Mouse (Mus musculus): Measurements from ENCODE around the gene Atp8a1. TPM values are rescaled to one million over a fixed set of nuclear protein-coding genes. Genes with fewer than 3 reads are reported as not detected.

Atp8a1 gene
- total RNA-seq (2012; rRNA removed) (8.4 and 11.2 TPM in 2 replicates), total RNA-seq (2014; rRNA removed) (5.0 and 5.5 TPM in 2 replicates), polyA plus RNA-seq (2012; ENCODE audit: insufficient read length, low read depth) (4.4 and 4.8 TPM in 2 replicates)

- peaks cover 0 to 9% of the 10 kb centered on the region in 2 experiments for H3K36me3 ChIP-seq (replicated peaks in 1 of 2; ENCODE audit: control insufficient read depth in 1 of 2, insufficient read depth in 1 of 2, low read length in 1 of 2)
- peak within 1 kb of the TSS; percentile 62 for H3K4me2 ChIP-seq (ENCODE audit: insufficient read depth, low read depth, poor library complexity, severe bottlenecking)
- H3K4me3 ChIP-seq (replicated peaks in 1 of 3; ENCODE audit: low read depth in 2 of 3, low read length in 2 of 3, poor library complexity in 1 of 3), result peak within 1 kb of the TSS; percentile 61 to 98 (median 86)
- H3K9me3 ChIP-seq (replicated peaks; ENCODE audit: low read length), result no peaks in the 10 kb centered on the region
- DNase-seq (ENCODE audit: extremely low read depth), result peak; percentile 91
- H3K27me3 ChIP-seq (replicated peaks), result no peaks in the 10 kb centered on the region
- no peaks in the 10 kb centered on the region; the same call in none of the 2 replicates for H3K79me2 ChIP-seq (replicated peaks; ENCODE audit: control insufficient read depth, extremely low read depth, insufficient read depth, poor library complexity, severe bottlenecking)
- in situ Hi-C loops (cut with MboI; ENCODE audit: low pct_ligation_motif_present, low pct_unique_long_range_greater_than_20kb, low sequenced_read_pairs), result no loop called here
- H3K4me1 ChIP-seq (ENCODE audit: control insufficient read depth in 1 of 2, insufficient read depth in 2 of 2), result peaks cover 2 to 12% of the 10 kb centered on the region in 2 experiments; a peak in 3 of 4 replicates
- H3K9ac ChIP-seq (ENCODE audit: insufficient read depth, low read depth), result peak within 1 kb of the TSS; percentile 72
- peak within 1 kb of the TSS; percentile 65 for H3K27ac ChIP-seq (ENCODE audit: insufficient read depth, low read depth)
- dilution Hi-C loops (cut with MboI; ENCODE audit: extremely low pct_ligation_motif_present, extremely low pct_unique_long_range_greater_than_20kb, low sequenced_read_pairs), result no loop called here
- TF ChIP-seq TBP (conservative IDR thresholded peaks at IDR 0.05; ENCODE audit: low read depth, low read length), result 0 out of 2 replicates have a peak, but pooled peaks have one; percentile 5
- TF ChIP-seq NRF1 (IDR thresholded peaks at IDR 0.05; ENCODE audit: low read depth, low read length), result peak; percentile 31; the same call in 1 of the 2 replicates
- TF ChIP-seq IRF4 (IDR thresholded peaks at IDR 0.05; ENCODE audit: low read depth, low read length), result peak; percentile 48; the same call in 1 of the 2 replicates
- no peak for TF ChIP-seq RCOR1 (conservative IDR thresholded peaks at IDR 0.05; ENCODE audit: low read depth, low read length)
- no peak for TF ChIP-seq ZKSCAN1 (IDR thresholded peaks at IDR 0.05; ENCODE audit: borderline replicate concordance, low read depth, low read length)
- peak in 1 of 2 experiments; percentile 24; a peak in 2 of 4 replicates for TF ChIP-seq CTCF (conservative IDR thresholded peaks at IDR 0.05 in 1 of 2, IDR thresholded peaks at IDR 0.05 in 1 of 2; ENCODE audit: low read depth in 2 of 2, low read length in 2 of 2)
- TF ChIP-seq MEF2A (IDR thresholded peaks at IDR 0.05; ENCODE audit: borderline replicate concordance, low read depth, low read length), result 0 out of 2 replicates have a peak, but pooled peaks have one; percentile 34
- TF ChIP-seq MYC (IDR thresholded peaks at IDR 0.05; ENCODE audit: low read depth, low read length), result peak; percentile 63; the same call in 1 of the 2 replicates
- peak; percentile 65 for TF ChIP-seq TCF12 (IDR thresholded peaks at IDR 0.05; ENCODE audit: low read depth, low read length)
- peak; percentile 50; the same call in 1 of the 2 replicates for TF ChIP-seq MAZ (IDR thresholded peaks at IDR 0.05; ENCODE audit: low read depth, low read length)
- no peak for TF ChIP-seq JUND (conservative IDR thresholded peaks at IDR 0.05; ENCODE audit: low read depth, low read length)
- TF ChIP-seq ZC3H11A (IDR thresholded peaks at IDR 0.05; ENCODE audit: low read depth, low read length), result no peak
- no peak for TF ChIP-seq PAX5 (IDR thresholded peaks at IDR 0.05; ENCODE audit: low read length)
- peak; percentile 55 for TF ChIP-seq ELF1 (IDR thresholded peaks at IDR 0.05; ENCODE audit: low read depth, low read length)
- TF ChIP-seq CHD1 (IDR thresholded peaks at IDR 0.05; ENCODE audit: low read depth, low read length), result peak; percentile 98
- peak; percentile 67 for TF ChIP-seq SIN3A (IDR thresholded peaks at IDR 0.05; ENCODE audit: low read length)
- TF ChIP-seq ETS1 (conservative IDR thresholded peaks at IDR 0.05; ENCODE audit: low read depth, low read length), result peak; percentile 35; the same call in 1 of the 2 replicates
- no peak; the same call in 1 of the 2 replicates for TF ChIP-seq SMC3 (IDR thresholded peaks at IDR 0.05; ENCODE audit: low read depth, low read length)
- TF ChIP-seq USF1 (IDR thresholded peaks at IDR 0.05; ENCODE audit: low read depth, low read length), result peak; percentile 58
- no peak for TF ChIP-seq ZNF384 (IDR thresholded peaks at IDR 0.05; ENCODE audit: low read depth, low read length)
- no peak for TF ChIP-seq CHD2 (IDR thresholded peaks at IDR 0.05; ENCODE audit: low read length)
- 0 out of 2 replicates have a peak, but pooled peaks have one; percentile 19 for TF ChIP-seq EP300 (IDR thresholded peaks at IDR 0.05; ENCODE audit: low read length)
- peak; percentile 41; the same call in 1 of the 2 replicates for TF ChIP-seq HCFC1 (IDR thresholded peaks at IDR 0.05; ENCODE audit: low read depth, low read length)
- TF ChIP-seq JUN (IDR thresholded peaks at IDR 0.05; ENCODE audit: insufficient read depth, low read depth, low read length), result no peak
- TF ChIP-seq MAFK (IDR thresholded peaks at IDR 0.05; ENCODE audit: insufficient replicate concordance, low read length), result no peak
- TF ChIP-seq ZMIZ1 (IDR thresholded peaks at IDR 0.05; ENCODE audit: low read depth, low read length), result peak; percentile 66; the same call in 1 of the 2 replicates
- 0 out of 2 replicates have a peak, but pooled peaks have one; percentile 6 for TF ChIP-seq KAT2A (IDR thresholded peaks at IDR 0.05; ENCODE audit: insufficient replicate concordance, low read length)
- TF ChIP-seq POLR2A (IDR thresholded peaks at IDR 0.05; ENCODE audit: low read depth, low read length), result peak; percentile 62
- peak; percentile 98 for TF ChIP-seq MAX (IDR thresholded peaks at IDR 0.05; ENCODE audit: low read length)
- TF ChIP-seq E2F4 (IDR thresholded peaks at IDR 0.05; ENCODE audit: insufficient replicate concordance, low read depth, low read length), result 0 out of 2 replicates have a peak, but pooled peaks have one; percentile 42
- TF ChIP-seq GABPA (IDR thresholded peaks at IDR 0.05; ENCODE audit: insufficient replicate concordance, low read depth, low read length), result no peak
- TF ChIP-seq POLR2AphosphoS2 (IDR thresholded peaks at IDR 0.05; ENCODE audit: low read depth, low read length), result no peak
- 0 out of 2 replicates have a peak, but pooled peaks have one; percentile 34 for TF ChIP-seq UBTF (IDR thresholded peaks at IDR 0.05; ENCODE audit: low read depth, low read length)
- TF ChIP-seq BHLHE40 (IDR thresholded peaks at IDR 0.05; ENCODE audit: low read depth, low read length), result no peak; the same call in 1 of the 2 replicates
- peak; percentile 53 for TF ChIP-seq NELFE (IDR thresholded peaks at IDR 0.05; ENCODE audit: low read depth, low read length)
- peak; percentile 36 for TF ChIP-seq USF2 (conservative IDR thresholded peaks at IDR 0.05; ENCODE audit: low read depth, low read length)
These were observed at the start of gene Atp8a1 for GRCm38 (mm10) chr5:67847253-67848165. Atp8a1 (minus strand) TSS chr5:67847434.

All from CH12.LX (cell line).